In the genomic region with DNA sequence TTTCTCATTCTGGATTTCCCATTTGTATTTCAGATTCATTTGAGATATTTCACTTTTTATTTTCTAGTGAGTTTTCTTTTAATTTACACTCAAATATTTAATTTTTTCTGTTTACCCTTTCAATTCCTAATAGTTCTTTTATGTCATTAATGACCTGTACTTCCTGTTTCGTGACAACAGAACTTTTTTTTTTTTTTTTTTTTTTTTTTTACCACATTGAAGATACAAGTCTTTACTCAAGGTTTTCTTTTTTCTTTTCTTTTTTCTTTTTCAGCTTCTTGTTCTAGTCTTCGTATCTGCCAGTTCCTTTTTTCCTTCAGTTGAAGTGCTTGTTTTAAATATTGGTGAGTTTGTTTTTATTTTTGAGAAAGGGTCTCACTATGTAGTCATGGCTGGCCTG, we compare ENCODE assay signal across 28 mouse cellular contexts. TPM values are rescaled to one million over a fixed set of nuclear protein-coding genes. Genes with fewer than 3 reads are reported as not detected.
"Had no signal": no experiment of that assay in that cellular context is flagged by ENCODE, and none has a peak within 500 bp of the region (broad histone marks: within the 10 kb centered on the region; RNA-seq: fewer than 3 reads in every experiment).

No protein-coding gene starts in this region.

- H3K27ac ChIP-seq: embryonic facial prominence, embryonic 10.5 days; embryonic facial prominence, embryonic 12.5 days; embryonic facial prominence, embryonic 13.5 days; embryonic facial prominence, embryonic 15.5 days; forebrain, embryonic 12.5 days; forebrain, embryonic 13.5 days; forebrain, embryonic 15.5 days; gastrocnemius, adult 2 months; heart, adult 2 months had no signal

- H3K9me3 ChIP-seq: embryonic facial prominence, embryonic 10.5 days; embryonic facial prominence, embryonic 12.5 days; embryonic facial prominence, embryonic 13.5 days; embryonic facial prominence, embryonic 15.5 days; forebrain, embryonic 10.5 days; forebrain, embryonic 12.5 days; forebrain, embryonic 13.5 days; forebrain, embryonic 15.5 days had no signal

- H3K27me3 ChIP-seq: embryonic facial prominence, embryonic 12.5 days; embryonic facial prominence, embryonic 13.5 days; embryonic facial prominence, embryonic 15.5 days; forebrain, embryonic 12.5 days; forebrain, embryonic 13.5 days; forebrain, embryonic 15.5 days had no signal

- H3K4me3 ChIP-seq: embryonic facial prominence, embryonic 10.5 days; embryonic facial prominence, embryonic 12.5 days; embryonic facial prominence, embryonic 13.5 days; embryonic facial prominence, embryonic 15.5 days; erythroblast, embryonic 14.5 days; forebrain, embryonic 10.5 days; forebrain, embryonic 12.5 days; forebrain, embryonic 13.5 days; forebrain, embryonic 15.5 days; gastrocnemius, adult 2 months; heart, adult 2 months had no signal

- H3K9ac ChIP-seq: embryonic facial prominence, embryonic 12.5 days; embryonic facial prominence, embryonic 13.5 days; embryonic facial prominence, embryonic 15.5 days; forebrain, embryonic 12.5 days; forebrain, embryonic 13.5 days; forebrain, embryonic 15.5 days; forebrain, postnatal 0 days had no signal

- H3K4me2 ChIP-seq: embryonic facial prominence, embryonic 12.5 days; embryonic facial prominence, embryonic 13.5 days; embryonic facial prominence, embryonic 15.5 days; forebrain, embryonic 12.5 days; forebrain, embryonic 13.5 days; forebrain, embryonic 15.5 days had no signal

- H3K36me3 ChIP-seq: embryonic facial prominence, embryonic 10.5 days; embryonic facial prominence, embryonic 12.5 days; embryonic facial prominence, embryonic 13.5 days; embryonic facial prominence, embryonic 15.5 days; forebrain, embryonic 10.5 days; forebrain, embryonic 12.5 days; forebrain, embryonic 15.5 days had no signal

- H3K4me1 ChIP-seq: embryonic facial prominence, embryonic 12.5 days; embryonic facial prominence, embryonic 13.5 days; embryonic facial prominence, embryonic 15.5 days; forebrain, embryonic 12.5 days; forebrain, embryonic 13.5 days; forebrain, embryonic 15.5 days had no signal

- DNase-seq: cerebellum, adult 9-10 months; cerebellum, adult 9-11 months; cerebellum, postnatal 10 days; cerebellum, postnatal 14 days; cerebellum, postnatal 25 days; cerebellum, postnatal 36 days; embryo, embryonic 11 days; forebrain, postnatal 0 days; gastrocnemius, adult 2 months; gastrocnemius, postnatal 10 days; gastrocnemius, postnatal 14 days; gastrocnemius, postnatal 25 days; gastrocnemius, postnatal 36 days; heart, adult 11 months; heart, adult 18-20 months; heart, adult 2 months had no signal

RNA-seq across cellular contexts. Expression of gene Kif27, which starts 53.7 kb away (rescaled TPM):
- total RNA-seq: common myeloid progenitor, adult 5-6 weeks; gastrocnemius, adult 18-20 months; gastrocnemius, postnatal 36 days; granulocyte monocyte progenitor cell, adult 5-6 weeks had no signal
